Mouse (Mus musculus) kidney, postnatal 0 days (tissue): Measurements from ENCODE around the gene Qrich2. TPM values are rescaled to one million over a fixed set of nuclear protein-coding genes. Genes with fewer than 3 reads are reported as not detected.

Experiments
- ATAC-seq: fragments of 200-750 bp; cut with Nextera tagmentation; replicated peaks from 2 replicates; pipeline ENCODE4 v1.8.0; 2017; ENCODE audit warnings: low read depth, moderate number of reproducible peaks, moderate TSS enrichment, moderate library complexity; ENCODE audit not compliant: low FRiP score
- DNase-seq: peaks from one replicate; pipeline ENCODE4 v3.0.0-alpha.2; 2016; ENCODE audit warnings: low spot score
- H3K27ac ChIP-seq: fragments of 300-500 bp; sonication (generic); 2 replicates; pipeline ENCODE4 v1.5.1; 2014; ENCODE audit warnings: mild to moderate bottlenecking
- H3K27me3 ChIP-seq: fragments of 300-500 bp; sonication (generic); 2 replicates; pipeline ENCODE4 v1.6.1; 2014; ENCODE audit warnings: low read length, mixed read lengths; ENCODE audit not compliant: insufficient read depth
- H3K36me3 ChIP-seq: fragments of 300-500 bp; sonication (generic); 2 replicates; pipeline ENCODE4 v1.6.1; 2014; ENCODE audit warnings: low read length, mixed read lengths; ENCODE audit not compliant: insufficient read depth
- H3K4me1 ChIP-seq: fragments of 300-500 bp; sonication (generic); replicated peaks from 2 replicates; pipeline ENCODE4 v1.6.1; 2014; ENCODE audit warnings: antibody characterized with exemption, low read length, mixed read lengths; ENCODE audit not compliant: insufficient read depth
- H3K4me2 ChIP-seq: fragments of 300-500 bp; sonication (generic); 2 replicates; pipeline ENCODE4 v1.6.1; 2014; ENCODE audit warnings: mild to moderate bottlenecking, low read length, moderate library complexity, mixed read lengths
- H3K4me3 ChIP-seq: fragments of 300-500 bp; sonication (generic); replicated peaks from 2 replicates; pipeline ENCODE4 v1.5.1; 2014; ENCODE audit warnings: low read depth, low read length
- H3K9ac ChIP-seq: fragments of 300-500 bp; sonication (generic); 2 replicates; pipeline ENCODE4 v1.6.1; 2014; ENCODE audit warnings: low read depth, low read length
- H3K9me3 ChIP-seq: fragments of 300-500 bp; sonication (generic); replicated peaks from 2 replicates; pipeline ENCODE4 v1.6.1; 2016; ENCODE audit warnings: low read length, inconsistent platforms, mixed read lengths
- CTCF ChIP-seq: IDR thresholded peaks from 2 replicates; pipeline ENCODE4 v1.5.1; 2016; ENCODE audit warnings: antibody characterized with exemption, low read depth, mild to moderate bottlenecking, moderate library complexity
- WGBS: fragments of 180-500 bp; shearing (Covaris S2); extraction: QIAGEN DNeasy Blood & Tissue Kit; methylation state at CpG from one replicate; pipeline ENCODE4 v1.1.7; 2014; 5-methylcytosine and 5-hydroxymethylcytosine counted together
- polyA plus RNA-seq: library from polyadenylated mRNA; unstranded; fragments of >200 nt; fragmentation: Nextera tagmentation; extraction: Ambion mirVana; gene quantifications from 2 replicates; pipeline ENCODE4 v1.2.1, GENCODE M21; 2015

Qrich2 gene
- polyA plus RNA-seq, 1 experiment from 2014 or later, result 0.24 TPM

DNA sequence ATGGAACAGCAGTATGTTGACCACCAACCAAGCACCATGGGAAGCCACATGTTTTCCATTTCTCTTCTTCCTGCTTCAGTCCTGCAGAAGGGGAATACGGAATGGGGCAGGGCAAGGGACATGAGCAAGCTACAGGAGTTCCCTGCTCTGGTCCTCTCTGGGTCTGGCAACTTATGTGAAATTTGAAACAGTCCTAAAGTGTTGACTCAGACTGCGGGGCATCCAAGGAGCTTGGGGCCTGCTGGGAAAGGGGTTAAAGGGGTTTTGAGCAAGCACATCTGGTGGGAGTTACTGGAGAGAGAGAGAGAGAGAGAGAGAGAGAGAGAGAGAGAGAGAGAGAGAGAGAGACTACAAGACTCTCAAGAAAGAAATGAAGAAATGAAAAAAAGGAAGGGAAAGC lies 42.6 kb upstream of the Qrich2 start:
- no peak overlapping the region for H3K27ac ChIP-seq
- H3K9ac ChIP-seq, result no peak overlapping the region
- H3K36me3 ChIP-seq, result no peaks in the 10 kb centered on the region
- no peak overlapping the region for H3K4me3 ChIP-seq
- no peaks in the 10 kb centered on the region for H3K4me1 ChIP-seq
- WGBS, result 26% methylated on average over 2 of the region's 2 CpGs
- no peak for DNase-seq
- H3K27me3 ChIP-seq, result no peaks in the 10 kb centered on the region
- H3K4me2 ChIP-seq, result no peak overlapping the region
- no peaks in the 10 kb centered on the region for H3K9me3 ChIP-seq
- TF ChIP-seq CTCF, result no peak
- ATAC-seq, result no peak

DNA sequence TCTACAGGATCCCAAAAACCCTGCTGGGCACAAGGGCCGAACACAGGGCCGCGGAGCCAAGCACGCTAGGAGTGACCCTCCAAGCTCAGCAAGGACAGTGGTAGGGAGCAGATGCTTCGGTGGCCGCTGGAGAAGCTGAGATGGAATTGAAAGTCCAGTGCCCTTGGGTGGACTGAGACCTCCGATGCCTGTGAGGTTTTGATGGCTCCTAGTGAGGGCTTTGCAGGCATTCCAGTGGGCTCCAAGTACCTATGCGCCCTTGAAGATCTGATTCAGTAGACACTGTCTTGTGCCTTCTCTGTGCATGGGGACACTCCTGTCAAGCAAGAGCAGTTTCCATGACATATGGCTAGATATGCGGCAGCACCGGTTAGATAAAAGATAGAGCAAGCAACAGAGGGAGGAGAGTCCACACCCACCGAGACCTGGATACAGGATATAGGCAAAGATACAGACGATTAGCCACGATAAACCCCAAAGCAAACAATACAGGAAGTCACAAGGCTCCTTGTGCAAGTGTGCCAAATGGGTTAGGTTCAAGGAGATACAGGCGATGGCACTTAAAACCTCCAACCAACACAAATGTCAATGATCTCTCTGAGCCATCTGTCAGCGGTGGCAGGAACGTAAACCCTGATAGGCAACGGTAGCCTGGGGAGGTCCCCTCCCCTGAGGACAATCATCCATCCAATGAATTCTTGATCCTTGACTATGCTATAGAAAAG lies 40.3 kb upstream of the Qrich2 start:
- no peak overlapping the region for H3K27ac ChIP-seq
- no peaks in the 10 kb centered on the region for H3K9me3 ChIP-seq
- 71% methylated on average over 17 of the region's 17 CpGs for WGBS
- no peak for DNase-seq
- no peak overlapping the region for H3K4me2 ChIP-seq
- no peaks in the 10 kb centered on the region for H3K27me3 ChIP-seq
- no peaks in the 10 kb centered on the region for H3K36me3 ChIP-seq
- ATAC-seq, result no peak
- H3K9ac ChIP-seq, result no peak overlapping the region
- TF ChIP-seq CTCF, result no peak
- H3K4me1 ChIP-seq, result no peaks in the 10 kb centered on the region
- H3K4me3 ChIP-seq, result no peak overlapping the region

DNA sequence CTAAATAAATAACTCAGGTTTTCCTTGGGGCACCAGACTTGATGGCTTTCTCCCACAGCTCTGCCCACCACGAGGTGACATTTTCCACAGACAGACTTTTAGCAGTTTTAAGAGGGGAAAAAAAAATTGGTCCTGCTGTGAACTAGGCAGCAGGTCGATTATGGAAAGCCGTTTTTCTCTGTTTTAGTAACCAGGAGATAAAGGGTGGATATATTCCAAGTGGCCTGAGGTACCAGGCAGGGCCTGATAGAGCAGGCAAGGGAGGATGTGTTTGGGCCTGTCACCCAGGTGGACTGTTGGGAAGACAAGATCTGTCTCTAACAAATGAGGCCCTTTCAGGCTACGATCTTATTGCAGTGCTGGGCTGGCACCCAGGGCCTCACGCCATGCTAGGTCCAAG lies 39.5 kb upstream of the Qrich2 start:
- Histone ChIP-seq H3K4me1 (no peaks in the 10 kb centered on the region), H3K9me3 (no peaks in the 10 kb centered on the region), H3K27ac (no peak overlapping the region), H3K9ac (no peak overlapping the region), H3K4me2 (no peak overlapping the region), H3K4me3 (no peak overlapping the region), H3K36me3 (no peaks in the 10 kb centered on the region), H3K27me3 (no peaks in the 10 kb centered on the region)
- WGBS, result 67% methylated on average over 5 of the region's 5 CpGs
- DNase-seq (no peak), ATAC-seq (no peak)
- no peak for TF ChIP-seq CTCF

DNA sequence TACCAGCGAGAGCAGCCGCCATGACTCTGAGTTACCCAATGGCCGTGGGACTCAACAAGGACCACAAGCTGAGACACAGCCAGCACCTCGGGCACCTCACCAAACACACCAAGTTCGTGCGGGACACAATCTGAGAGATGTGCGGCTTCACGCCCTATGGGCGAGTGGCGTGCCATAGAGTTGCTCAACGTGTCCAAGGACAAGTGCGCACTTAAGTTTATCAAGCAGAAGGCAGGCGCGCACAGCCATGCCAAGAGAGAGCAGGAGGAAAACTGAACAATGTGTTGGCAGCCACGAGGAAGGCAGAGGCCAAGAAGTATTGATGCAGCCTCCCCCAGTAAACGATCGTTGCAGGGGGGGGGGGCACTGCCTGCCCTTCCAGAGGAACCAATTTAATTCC lies 38.5 kb upstream of the Qrich2 start:
- H3K4me3 ChIP-seq, result no peak overlapping the region
- no peaks in the 10 kb centered on the region for H3K36me3 ChIP-seq
- no peaks in the 10 kb centered on the region for H3K27me3 ChIP-seq
- H3K9me3 ChIP-seq, result no peaks in the 10 kb centered on the region
- H3K4me1 ChIP-seq, result no peaks in the 10 kb centered on the region
- no peak overlapping the region for H3K27ac ChIP-seq
- WGBS, result 86% methylated on average over 17 of the region's 17 CpGs
- ATAC-seq (no peak), DNase-seq (no peak)
- no peak overlapping the region for H3K9ac ChIP-seq
- no peak overlapping the region for H3K4me2 ChIP-seq
- TF ChIP-seq CTCF, result no peak

DNA sequence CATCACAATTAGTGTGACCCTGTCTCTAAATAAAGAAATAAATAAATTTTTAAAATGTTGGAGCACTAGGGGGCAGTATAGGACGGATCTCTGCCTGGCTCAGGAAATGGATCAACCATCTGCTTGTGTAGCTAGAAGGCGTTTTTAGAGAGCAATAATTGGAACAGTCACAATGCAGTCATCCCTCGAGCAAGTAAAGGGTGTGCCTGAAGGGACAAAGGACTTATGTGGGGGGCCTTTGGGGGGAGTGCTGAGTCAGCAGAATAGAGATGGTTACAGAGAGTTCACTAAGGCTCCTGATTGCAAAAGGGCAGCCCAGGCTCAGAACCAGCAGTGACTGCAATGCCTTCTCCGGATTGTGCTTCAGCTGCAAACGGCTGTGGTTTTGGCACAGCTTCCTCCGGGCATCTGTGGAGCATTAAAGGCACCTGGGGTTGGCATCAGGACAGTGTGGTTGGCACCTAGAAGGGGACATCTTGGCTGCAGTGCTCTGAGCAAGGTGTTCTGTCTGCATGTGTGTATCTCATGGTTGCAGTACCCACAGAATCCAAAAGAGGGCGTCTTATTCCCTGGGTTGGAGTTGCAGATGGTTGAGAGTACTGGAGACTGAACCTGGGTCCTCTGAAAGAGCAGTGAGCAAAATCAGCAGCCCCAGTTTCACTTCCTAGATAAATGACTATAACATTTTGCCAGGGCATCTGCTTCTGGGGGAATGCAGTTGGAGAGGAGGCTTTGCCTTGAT lies 35.1 kb upstream of the Qrich2 start:
- ATAC-seq, result 0 out of 2 replicates have a peak, but pooled peaks have one; percentile 51
- Histone ChIP-seq H3K9me3 (no peaks in the 10 kb centered on the region), H3K4me3 (no peak overlapping the region), H3K27me3 (no peaks in the 10 kb centered on the region), H3K27ac (no peak overlapping the region), H3K4me2 (no peak overlapping the region), H3K36me3 (no peaks in the 10 kb centered on the region), H3K4me1 (no peaks in the 10 kb centered on the region), H3K9ac (no peak overlapping the region)
- 27% methylated on average over 7 of the region's 7 CpGs for WGBS
- DNase-seq, result peak; percentile 87
- TF ChIP-seq CTCF, result peak; percentile 83

DNA sequence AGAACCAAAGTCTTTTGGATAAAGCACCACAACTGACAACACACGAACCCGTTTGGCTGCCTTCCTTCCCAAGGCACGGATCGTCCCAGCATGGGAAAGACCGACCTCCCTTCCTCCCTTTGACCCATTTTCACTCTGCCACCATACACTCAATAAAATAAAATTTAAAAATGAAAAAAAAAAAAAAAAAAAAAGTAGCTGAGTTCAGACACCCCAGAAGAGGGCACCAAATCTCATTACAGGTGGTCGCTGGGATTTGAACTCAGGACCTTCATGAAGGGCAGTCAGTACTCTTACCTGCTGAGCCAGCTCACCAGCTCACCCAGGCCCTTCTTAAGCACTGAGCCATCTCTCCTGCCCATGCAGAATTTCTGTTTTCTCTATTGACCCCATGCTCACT lies 33.0 kb upstream of the Qrich2 start:
- Histone ChIP-seq H3K4me3 (peak overlapping the region; percentile 13; the same call in 1 of the 2 replicates), H3K9ac (no peak overlapping the region), H3K4me2 (peak overlapping the region; percentile 45), H3K36me3 (no peaks in the 10 kb centered on the region), H3K27ac (no peak overlapping the region), H3K27me3 (no peaks in the 10 kb centered on the region), H3K9me3 (no peaks in the 10 kb centered on the region), H3K4me1 (0 out of 2 replicates have a peak, but pooled peaks cover 3% of the 10 kb centered on the region)
- 0 out of 2 replicates have a peak, but pooled peaks have one; percentile 8 for TF ChIP-seq CTCF
- WGBS, result 49% methylated on average over 6 of the region's 6 CpGs
- ATAC-seq (no peak), DNase-seq (no peak)
